ENCODE assay signal across 9 mouse cellular contexts in genomic region chr5:107847349-107847748, GRCm38 (mm10). TPM values are rescaled to one million over a fixed set of nuclear protein-coding genes. Genes with fewer than 3 reads are reported as not detected.
DNase-seq lines count a peak whose midpoint lies in the region; ATAC-seq lines count a peak whose summit lies in the region.
"Had no signal": no experiment of that assay in that cellular context is flagged by ENCODE, and none has a peak within 500 bp of the region (broad histone marks: within the 10 kb centered on the region; RNA-seq: fewer than 3 reads in every experiment).

No protein-coding gene starts in this region.

- peak; percentile 80 for ATAC-seq in hindbrain, embryonic 16.5 days
- no peak for ATAC-seq in hindbrain, embryonic 13.5 days (ENCODE audit: low FRiP score)
- 0 out of 2 replicates have a peak, but pooled peaks have one; percentile 50 for ATAC-seq in heart, embryonic 15.5 days (replicated peaks; ENCODE audit: insufficient number of reproducible peaks, insufficient read depth, low FRiP score, low read depth)
- no peak for ATAC-seq in forebrain, embryonic 11.5 days (replicated peaks; ENCODE audit: low FRiP score)

- H3K9me3 ChIP-seq in hindbrain, embryonic 16.5 days (ENCODE audit: control insufficient read depth, low read length): peaks cover 3% of the 10 kb centered on the region; the same call in 1 of the 2 replicates
- peaks cover 5% of the 10 kb centered on the region; the same call in 1 of the 2 replicates for H3K9me3 ChIP-seq in hindbrain, embryonic 13.5 days
- no peaks in the 10 kb centered on the region for H3K9me3 ChIP-seq in heart, embryonic 15.5 days (replicated peaks)
- H3K9me3 ChIP-seq in forebrain, embryonic 11.5 days (ENCODE audit: control insufficient read depth, low read length): no peaks in the 10 kb centered on the region

- no peaks in the 10 kb centered on the region for H3K4me1 ChIP-seq in hindbrain, embryonic 16.5 days (ENCODE audit: control insufficient read depth, insufficient read depth, low read depth, low read length)
- no peaks in the 10 kb centered on the region for H3K4me1 ChIP-seq in hindbrain, embryonic 13.5 days (replicated peaks)
- peaks cover 17% of the 10 kb centered on the region for H3K4me1 ChIP-seq in heart, embryonic 15.5 days (replicated peaks)
- no peaks in the 10 kb centered on the region; the same call in 1 of the 2 replicates for H3K4me1 ChIP-seq in forebrain, embryonic 11.5 days (replicated peaks; ENCODE audit: control insufficient read depth, insufficient read depth, low read length)

- H3K27ac ChIP-seq in hindbrain, embryonic 16.5 days (ENCODE audit: low read depth, low read length): no peak overlapping the region
- H3K27ac ChIP-seq in hindbrain, embryonic 13.5 days: no peak overlapping the region
- peak overlapping the region; percentile 18; the same call in 1 of the 2 replicates for H3K27ac ChIP-seq in heart, embryonic 15.5 days
- no peak overlapping the region for H3K27ac ChIP-seq in forebrain, embryonic 11.5 days (ENCODE audit: low read depth, low read length)

- no peak overlapping the region for H3K9ac ChIP-seq in hindbrain, embryonic 16.5 days (ENCODE audit: low read depth, low read length)
- H3K9ac ChIP-seq in hindbrain, embryonic 13.5 days: no peak overlapping the region
- H3K9ac ChIP-seq in heart, embryonic 15.5 days: no peak overlapping the region
- no peak overlapping the region for H3K9ac ChIP-seq in forebrain, embryonic 11.5 days (ENCODE audit: low read length)

- DNase-seq in 3T3-L1 (ENCODE audit: low read depth, low spot score): peak; percentile 20
- peak; percentile 86 for DNase-seq in adrenal gland, postnatal 14 days
- DNase-seq in gastrocnemius, postnatal 25 days: no peak
- no peak for DNase-seq in forebrain, embryonic 11.5 days (ENCODE audit: low spot score)
- DNase-seq in neural tube, embryonic 10.5 days (ENCODE audit: extremely low spot score, low spot score): no peak
- DNase-seq: layer of hippocampus, adult 9-11 months had no signal

- H3K4me3 ChIP-seq in hindbrain, embryonic 16.5 days (ENCODE audit: low read length): no peak overlapping the region
- no peak overlapping the region for H3K4me3 ChIP-seq in hindbrain, embryonic 13.5 days
- no peak overlapping the region for H3K4me3 ChIP-seq in heart, embryonic 15.5 days
- no peak overlapping the region for H3K4me3 ChIP-seq in forebrain, embryonic 11.5 days (ENCODE audit: low read depth, low read length)

- H3K4me2 ChIP-seq in hindbrain, embryonic 16.5 days (ENCODE audit: low read length): no peak overlapping the region
- no peak overlapping the region for H3K4me2 ChIP-seq in hindbrain, embryonic 13.5 days
- H3K4me2 ChIP-seq in heart, embryonic 15.5 days: no peak overlapping the region
- H3K4me2 ChIP-seq in forebrain, embryonic 11.5 days (ENCODE audit: low read depth, low read length, severe bottlenecking): no peak overlapping the region

- no peaks in the 10 kb centered on the region for H3K36me3 ChIP-seq in hindbrain, embryonic 16.5 days (ENCODE audit: control insufficient read depth, insufficient read depth, low read length)
- no peaks in the 10 kb centered on the region; the same call in 1 of the 2 replicates for H3K36me3 ChIP-seq in hindbrain, embryonic 13.5 days
- no peaks in the 10 kb centered on the region for H3K36me3 ChIP-seq in heart, embryonic 15.5 days
- no peaks in the 10 kb centered on the region for H3K36me3 ChIP-seq in forebrain, embryonic 11.5 days (ENCODE audit: control insufficient read depth, insufficient read depth, low read length)

- no peaks in the 10 kb centered on the region for H3K27me3 ChIP-seq in hindbrain, embryonic 16.5 days (replicated peaks; ENCODE audit: control insufficient read depth, insufficient read depth, low read length)
- H3K27me3 ChIP-seq in hindbrain, embryonic 13.5 days: no peaks in the 10 kb centered on the region
- no peaks in the 10 kb centered on the region for H3K27me3 ChIP-seq in heart, embryonic 15.5 days
- H3K27me3 ChIP-seq in forebrain, embryonic 11.5 days (ENCODE audit: control insufficient read depth, insufficient read depth, low read length): no peaks in the 10 kb centered on the region

- 74% methylated on average over 5 of the region's 5 CpGs for WGBS in hindbrain, embryonic 16.5 days
- 84% methylated on average over 5 of the region's 5 CpGs for WGBS in hindbrain, embryonic 13.5 days
- WGBS in heart, embryonic 15.5 days: 51% methylated on average over 5 of the region's 5 CpGs
- 88% methylated on average over 5 of the region's 5 CpGs for WGBS in forebrain, embryonic 11.5 days

RNA-seq across cellular contexts. Expression of gene Ube2d2b, which starts 17.4 kb away (rescaled TPM):
- polyA plus RNA-seq in hindbrain, embryonic 16.5 days (2015; fragmentation: Nextera tagmentation; extraction: Ambion mirVana): 0.09 and 0.11 TPM in 2 replicates
- polyA plus RNA-seq in hindbrain, embryonic 13.5 days (2015; fragmentation: Nextera tagmentation; extraction: Ambion mirVana): 0.12 and 0.16 TPM in 2 replicates
- total RNA-seq in adrenal gland, postnatal 14 days (2021): not detected in 2 replicates
- polyA plus RNA-seq in heart, embryonic 15.5 days (2015; fragmentation: Nextera tagmentation; extraction: Ambion mirVana): 0.21 and 0.22 TPM in 2 replicates
- not detected for total RNA-seq in gastrocnemius, postnatal 25 days (2021)
- 0.15 and 0.16 TPM in 2 replicates for polyA plus RNA-seq in forebrain, embryonic 11.5 days (2014; fragmentation: Nextera tagmentation; extraction: Ambion mirVana)

RNA-seq across cellular contexts. Expression of gene Evi5, which starts 27.6 kb away (rescaled TPM):
- 51.7 and 58.7 TPM in 2 replicates for polyA plus RNA-seq in hindbrain, embryonic 16.5 days (2015; fragmentation: Nextera tagmentation; extraction: Ambion mirVana)
- polyA plus RNA-seq in hindbrain, embryonic 13.5 days (2015; fragmentation: Nextera tagmentation; extraction: Ambion mirVana): 48.8 and 55.0 TPM in 2 replicates
- total RNA-seq in adrenal gland, postnatal 14 days (2021): 53.6 and 55.9 TPM in 2 replicates
- 41.7 and 44.9 TPM in 2 replicates for polyA plus RNA-seq in heart, embryonic 15.5 days (2015; fragmentation: Nextera tagmentation; extraction: Ambion mirVana)
- total RNA-seq in gastrocnemius, postnatal 25 days (2021): 10 to 100 TPM; 13.2 to 13.6 TPM
- 48.6 and 50.7 TPM in 2 replicates for polyA plus RNA-seq in forebrain, embryonic 11.5 days (2014; fragmentation: Nextera tagmentation; extraction: Ambion mirVana)

RNA-seq across cellular contexts. Expression of gene Rpl5, which starts 53.0 kb away (rescaled TPM):
- 53.9 and 59.3 TPM in 2 replicates for polyA plus RNA-seq in hindbrain, embryonic 16.5 days (2015; fragmentation: Nextera tagmentation; extraction: Ambion mirVana)
- 62.5 and 68.2 TPM in 2 replicates for polyA plus RNA-seq in hindbrain, embryonic 13.5 days (2015; fragmentation: Nextera tagmentation; extraction: Ambion mirVana)
- total RNA-seq in adrenal gland, postnatal 14 days (2021): 63.2 and 72.3 TPM in 2 replicates
- polyA plus RNA-seq in heart, embryonic 15.5 days (2015; fragmentation: Nextera tagmentation; extraction: Ambion mirVana): 37.8 and 45.5 TPM in 2 replicates
- 10 to 100 TPM; 29.8 to 35.7 TPM for total RNA-seq in gastrocnemius, postnatal 25 days (2021)
- 83.2 and 84.4 TPM in 2 replicates for polyA plus RNA-seq in forebrain, embryonic 11.5 days (2014; fragmentation: Nextera tagmentation; extraction: Ambion mirVana)

Comparison
In these comparisons a context has a peak if more than half of its experiments do, and no peak if none do; other contexts are left out.
1. ATAC-seq: peak in hindbrain, embryonic 16.5 days (single experiment) and heart, embryonic 15.5 days (single experiment); none in hindbrain, embryonic 13.5 days (single experiment) and forebrain, embryonic 11.5 days (single experiment).
2. DNase-seq: peak in 3T3-L1 (single experiment) and adrenal gland, postnatal 14 days (single experiment); none in gastrocnemius, postnatal 25 days (single experiment), forebrain, embryonic 11.5 days (single experiment) and neural tube, embryonic 10.5 days (single experiment).